Comparison of ENCODE assay signal across 9 mouse cellular contexts in genomic region chr11:69998567-69999491, GRCm38 (mm10). TPM values are rescaled to one million over a fixed set of nuclear protein-coding genes. Genes with fewer than 3 reads are reported as not detected.
DNase-seq lines count a peak whose midpoint lies in the region; ATAC-seq and TF ChIP-seq lines count a peak whose summit lies in the region.
"Had no signal": no experiment of that assay in that cellular context is flagged by ENCODE, and none has a peak within 500 bp of the region (broad histone marks: within the 10 kb centered on the region; RNA-seq: fewer than 3 reads in every experiment).

No protein-coding gene starts in this region.

- no peak overlapping the region for H3K27ac ChIP-seq in hindbrain, embryonic 10.5 days
- H3K27ac ChIP-seq in hindbrain, embryonic 16.5 days (ENCODE audit: low read depth, low read length) = no peak overlapping the region
- no peak overlapping the region for H3K27ac ChIP-seq in ES-Bruce4 (ENCODE audit: insufficient read depth, low read length)
- peak overlapping the region; percentile 79 for H3K27ac ChIP-seq in bone marrow macrophage, adult 2 months (ENCODE audit: insufficient read depth, low read depth, low read length)
- H3K27ac ChIP-seq in limb, embryonic 15.5 days = peak overlapping the region; percentile 98; the same call in 1 of the 2 replicates

- TF ChIP-seq CTCF in ES-Bruce4 (IDR thresholded peaks at IDR 0.05; ENCODE audit: low read depth, low read length) = peak; percentile 45
- peak; percentile 31; the same call in 1 of the 2 replicates for TF ChIP-seq CTCF in bone marrow macrophage, adult 2 months (IDR thresholded peaks at IDR 0.05; ENCODE audit: low read depth, low read length)

- DNase-seq in hindbrain, embryonic 10.5 days (ENCODE audit: low spot score) = no peak
- DNase-seq in urinary bladder, postnatal 36 days (ENCODE audit: low spot score in 2 of 2) = no peak
- no peak for DNase-seq in gastrocnemius, adult 18-20 months (ENCODE audit: low spot score)
- DNase-seq in gastrocnemius, adult 8-10 months (ENCODE audit: low spot score in 2 of 2) = no peak
- DNase-seq: kidney, adult 18-20 months had no signal

- no peak for TF ChIP-seq POLR2A in ES-Bruce4 (IDR thresholded peaks at IDR 0.05; ENCODE audit: insufficient read depth, low read length)
- no peak for TF ChIP-seq POLR2A in bone marrow macrophage, adult 2 months (IDR thresholded peaks at IDR 0.05; ENCODE audit: borderline replicate concordance, low read depth, low read length)

- no peak for ATAC-seq in hindbrain, embryonic 16.5 days
- ATAC-seq in limb, embryonic 15.5 days (ENCODE audit: insufficient number of reproducible peaks, low FRiP score, low TSS enrichment, low read depth) = no peak

- no peak overlapping the region for H3K4me2 ChIP-seq in hindbrain, embryonic 16.5 days (ENCODE audit: low read length)
- no peak overlapping the region for H3K4me2 ChIP-seq in limb, embryonic 15.5 days

- H3K9me3 ChIP-seq in hindbrain, embryonic 10.5 days = no peaks in the 10 kb centered on the region
- no peaks in the 10 kb centered on the region for H3K9me3 ChIP-seq in hindbrain, embryonic 16.5 days (ENCODE audit: control insufficient read depth, low read length)
- no peaks in the 10 kb centered on the region for H3K9me3 ChIP-seq in ES-Bruce4 (replicated peaks; ENCODE audit: control insufficient read depth, insufficient read depth, low read length, poor library complexity, severe bottlenecking)
- no peaks in the 10 kb centered on the region for H3K9me3 ChIP-seq in limb, embryonic 15.5 days

- H3K4me3 ChIP-seq in hindbrain, embryonic 10.5 days = peak overlapping the region; percentile 99
- H3K4me3 ChIP-seq in hindbrain, embryonic 16.5 days (ENCODE audit: low read length) = no peak overlapping the region
- H3K4me3 ChIP-seq in ES-Bruce4 (ENCODE audit: low read depth, low read length) = no peak overlapping the region
- peak overlapping the region; percentile 69 for H3K4me3 ChIP-seq in bone marrow macrophage, adult 2 months (ENCODE audit: insufficient read depth, low read length)
- H3K4me3 ChIP-seq in limb, embryonic 15.5 days = no peak overlapping the region

- no peaks in the 10 kb centered on the region for H3K27me3 ChIP-seq in hindbrain, embryonic 10.5 days (ENCODE audit: insufficient read depth, poor library complexity, severe bottlenecking)
- no peaks in the 10 kb centered on the region for H3K27me3 ChIP-seq in hindbrain, embryonic 16.5 days (replicated peaks; ENCODE audit: control insufficient read depth, insufficient read depth, low read length)
- H3K27me3 ChIP-seq in ES-Bruce4 (ENCODE audit: control insufficient read depth, insufficient read depth, low read length, poor library complexity, severe bottlenecking) = no peaks in the 10 kb centered on the region
- H3K27me3 ChIP-seq in limb, embryonic 15.5 days = no peaks in the 10 kb centered on the region

- 94% methylated on average over 27 of the region's 27 CpGs for WGBS in hindbrain, embryonic 10.5 days
- WGBS in hindbrain, embryonic 16.5 days = 92% methylated on average over 27 of the region's 27 CpGs
- 88% methylated on average over 27 of the region's 27 CpGs for WGBS in limb, embryonic 15.5 days

- H3K36me3 ChIP-seq in hindbrain, embryonic 10.5 days = peaks cover 49% of the 10 kb centered on the region
- H3K36me3 ChIP-seq in hindbrain, embryonic 16.5 days (ENCODE audit: control insufficient read depth, insufficient read depth, low read length) = peaks cover 26% of the 10 kb centered on the region
- peaks cover 26% of the 10 kb centered on the region for H3K36me3 ChIP-seq in ES-Bruce4 (ENCODE audit: control insufficient read depth, insufficient read depth, low read length, poor library complexity, severe bottlenecking)
- peaks cover 35% of the 10 kb centered on the region for H3K36me3 ChIP-seq in limb, embryonic 15.5 days

- TF ChIP-seq EP300 in ES-Bruce4 (IDR thresholded peaks at IDR 0.05; ENCODE audit: insufficient read depth, low read depth, low read length) = no peak

- H3K4me1 ChIP-seq in hindbrain, embryonic 10.5 days (replicated peaks) = peaks cover 67% of the 10 kb centered on the region
- H3K4me1 ChIP-seq in hindbrain, embryonic 16.5 days (ENCODE audit: control insufficient read depth, insufficient read depth, low read depth, low read length) = peaks cover 34% of the 10 kb centered on the region
- H3K4me1 ChIP-seq in ES-Bruce4 (ENCODE audit: control insufficient read depth, insufficient read depth, low read length) = no peaks in the 10 kb centered on the region
- H3K4me1 ChIP-seq in bone marrow macrophage, adult 2 months (ENCODE audit: control insufficient read depth, insufficient read depth, low read length) = peaks cover 34% of the 10 kb centered on the region
- H3K4me1 ChIP-seq in limb, embryonic 15.5 days = peaks cover 54% of the 10 kb centered on the region

- H3K9ac ChIP-seq in hindbrain, embryonic 16.5 days (ENCODE audit: low read depth, low read length) = no peak overlapping the region
- no peak overlapping the region for H3K9ac ChIP-seq in ES-Bruce4 (ENCODE audit: low read depth, poor library complexity, severe bottlenecking)
- no peak overlapping the region for H3K9ac ChIP-seq in limb, embryonic 15.5 days

RNA-seq across cellular contexts. Expression of gene Dvl2, which starts 1.6 kb away (rescaled TPM):
- 50.3 and 51.8 TPM in 2 replicates for polyA plus RNA-seq in hindbrain, embryonic 10.5 days (2016; fragmentation: Nextera tagmentation; extraction: Ambion mirVana)
- 21.0 and 25.4 TPM in 2 replicates for polyA plus RNA-seq in hindbrain, embryonic 16.5 days (2015; fragmentation: Nextera tagmentation; extraction: Ambion mirVana)
- 60.1 and 63.3 TPM in 2 replicates for polyA plus RNA-seq in ES-Bruce4 (2011; ENCODE audit: insufficient read depth, insufficient read length, low read depth, missing spikeins)
- 20.4 and 25.8 TPM in 2 replicates for polyA plus RNA-seq in bone marrow macrophage, adult 2 months (2012; ENCODE audit: insufficient read depth, insufficient read length, missing spikeins)
- 42.2 and 43.1 TPM in 2 replicates for polyA plus RNA-seq in limb, embryonic 15.5 days (2015; fragmentation: Nextera tagmentation; extraction: Ambion mirVana)
- 1 to 10 TPM; 3.5 to 4.3 TPM for total RNA-seq in gastrocnemius, adult 18-20 months (2021)
- total RNA-seq in gastrocnemius, adult 8-10 months (2022) = 1 to 10 TPM; 3.8 to 5.2 (median 4.5) TPM

RNA-seq across cellular contexts. Expression of gene Phf23, which starts 3.3 kb away (rescaled TPM):
- polyA plus RNA-seq in hindbrain, embryonic 10.5 days (2016; fragmentation: Nextera tagmentation; extraction: Ambion mirVana) = 93.7 and 98.1 TPM in 2 replicates
- polyA plus RNA-seq in hindbrain, embryonic 16.5 days (2015; fragmentation: Nextera tagmentation; extraction: Ambion mirVana) = 54.2 and 55.4 TPM in 2 replicates
- polyA plus RNA-seq in ES-Bruce4 (2011; ENCODE audit: insufficient read depth, insufficient read length, low read depth, missing spikeins) = 75.6 and 83.0 TPM in 2 replicates
- polyA plus RNA-seq in bone marrow macrophage, adult 2 months (2012; ENCODE audit: insufficient read depth, insufficient read length, missing spikeins) = 77.6 and 78.1 TPM in 2 replicates
- polyA plus RNA-seq in limb, embryonic 15.5 days (2015; fragmentation: Nextera tagmentation; extraction: Ambion mirVana) = 72.2 and 81.6 TPM in 2 replicates
- 10 to 100 TPM; 18.0 to 19.2 TPM for total RNA-seq in gastrocnemius, adult 18-20 months (2021)
- total RNA-seq in gastrocnemius, adult 8-10 months (2022) = 10 to 100 TPM; 20.5 to 28.5 (median 23.0) TPM

RNA-seq across cellular contexts. Expression of gene Gabarap, which starts 7.9 kb away (rescaled TPM):
- polyA plus RNA-seq in hindbrain, embryonic 10.5 days (2016; fragmentation: Nextera tagmentation; extraction: Ambion mirVana) = 421 and 580 TPM in 2 replicates
- polyA plus RNA-seq in hindbrain, embryonic 16.5 days (2015; fragmentation: Nextera tagmentation; extraction: Ambion mirVana) = 576 and 581 TPM in 2 replicates
- polyA plus RNA-seq in ES-Bruce4 (2011; ENCODE audit: insufficient read depth, insufficient read length, low read depth, missing spikeins) = 141 and 144 TPM in 2 replicates
- polyA plus RNA-seq in bone marrow macrophage, adult 2 months (2012; ENCODE audit: insufficient read depth, insufficient read length, missing spikeins) = 1,001 and 1,002 TPM in 2 replicates
- polyA plus RNA-seq in limb, embryonic 15.5 days (2015; fragmentation: Nextera tagmentation; extraction: Ambion mirVana) = 545 and 568 TPM in 2 replicates
- total RNA-seq in gastrocnemius, adult 18-20 months (2021) = 100 to 1,000 TPM; 211 to 222 TPM
- 100 to 1,000 TPM; 186 to 216 (median 214) TPM for total RNA-seq in gastrocnemius, adult 8-10 months (2022)

RNA-seq across cellular contexts. Expression of gene Acadvl, which starts 16.4 kb away (rescaled TPM):
- polyA plus RNA-seq in hindbrain, embryonic 10.5 days (2016; fragmentation: Nextera tagmentation; extraction: Ambion mirVana) = 44.9 and 51.7 TPM in 2 replicates
- polyA plus RNA-seq in hindbrain, embryonic 16.5 days (2015; fragmentation: Nextera tagmentation; extraction: Ambion mirVana) = 66.6 and 69.1 TPM in 2 replicates
- polyA plus RNA-seq in ES-Bruce4 (2011; ENCODE audit: insufficient read depth, insufficient read length, low read depth, missing spikeins) = 17.1 and 19.8 TPM in 2 replicates
- 46.4 and 51.3 TPM in 2 replicates for polyA plus RNA-seq in bone marrow macrophage, adult 2 months (2012; ENCODE audit: insufficient read depth, insufficient read length, missing spikeins)
- 92.2 and 100 TPM in 2 replicates for polyA plus RNA-seq in limb, embryonic 15.5 days (2015; fragmentation: Nextera tagmentation; extraction: Ambion mirVana)
- total RNA-seq in gastrocnemius, adult 18-20 months (2021) = 100 to 1,000 TPM; 319 to 378 TPM
- total RNA-seq in gastrocnemius, adult 8-10 months (2022) = 100 to 1,000 TPM; 288 to 338 (median 299) TPM

RNA-seq across cellular contexts. Expression of gene Elp5, which starts 16.5 kb away (rescaled TPM):
- 156 and 167 TPM in 2 replicates for polyA plus RNA-seq in hindbrain, embryonic 10.5 days (2016; fragmentation: Nextera tagmentation; extraction: Ambion mirVana)
- polyA plus RNA-seq in hindbrain, embryonic 16.5 days (2015; fragmentation: Nextera tagmentation; extraction: Ambion mirVana) = 168 and 188 TPM in 2 replicates
- polyA plus RNA-seq in ES-Bruce4 (2011; ENCODE audit: insufficient read depth, insufficient read length, low read depth, missing spikeins) = 77.6 and 80.1 TPM in 2 replicates
- 41.4 and 49.8 TPM in 2 replicates for polyA plus RNA-seq in bone marrow macrophage, adult 2 months (2012; ENCODE audit: insufficient read depth, insufficient read length, missing spikeins)
- 111 and 119 TPM in 2 replicates for polyA plus RNA-seq in limb, embryonic 15.5 days (2015; fragmentation: Nextera tagmentation; extraction: Ambion mirVana)
- total RNA-seq in gastrocnemius, adult 18-20 months (2021) = 10 to 100 TPM; 35.1 to 35.3 TPM
- 10 to 100 TPM; 38.8 to 40.8 (median 39.4) TPM for total RNA-seq in gastrocnemius, adult 8-10 months (2022)

Comparison
In these comparisons a context has a peak if more than half of its experiments do, and no peak if none do; other contexts are left out.
1. H3K4me3 ChIP-seq: peak in hindbrain, embryonic 10.5 days (single experiment) and bone marrow macrophage, adult 2 months (single experiment); none in hindbrain, embryonic 16.5 days (single experiment), ES-Bruce4 (single experiment) and limb, embryonic 15.5 days (single experiment).
2. H3K27ac ChIP-seq: peak in bone marrow macrophage, adult 2 months (single experiment) and limb, embryonic 15.5 days (single experiment); none in hindbrain, embryonic 10.5 days (single experiment), hindbrain, embryonic 16.5 days (single experiment) and ES-Bruce4 (single experiment).